Mouse (Mus musculus) stomach, postnatal 0 days (tissue): ENCODE data around the gene Cask. TPM values are rescaled to one million over a fixed set of nuclear protein-coding genes. Genes with fewer than 3 reads are reported as not detected.

Experiments used
- ATAC-seq: fragments of 200-750 bp; cut with Nextera tagmentation; 2 replicates; pipeline ENCODE4 v1.8.0; 2017; ENCODE audit not compliant: low FRiP score, low TSS enrichment
- DNase-seq: peaks from one replicate; pipeline ENCODE4 v3.0.0-alpha.2; 2016; ENCODE audit warnings: low spot score
- H3K27ac ChIP-seq: fragments of 300-500 bp; sonication (generic); replicated peaks from 2 replicates; pipeline ENCODE4 v1.5.1; 2014; ENCODE audit warnings: mild to moderate bottlenecking, control low read depth
- H3K27me3 ChIP-seq: fragments of 300-500 bp; sonication (generic); 2 replicates; pipeline ENCODE4 v1.6.1; 2014; ENCODE audit warnings: low read length; ENCODE audit not compliant: control insufficient read depth, insufficient read depth
- H3K36me3 ChIP-seq: fragments of 300-500 bp; sonication (generic); 2 replicates; pipeline ENCODE4 v1.6.1; 2014; ENCODE audit warnings: low read length, mixed read lengths; ENCODE audit not compliant: control insufficient read depth, insufficient read depth
- H3K4me1 ChIP-seq: fragments of 300-500 bp; sonication (generic); replicated peaks from 2 replicates; pipeline ENCODE4 v1.6.1; 2014; ENCODE audit warnings: antibody characterized with exemption; ENCODE audit not compliant: control insufficient read depth, insufficient read depth
- H3K4me2 ChIP-seq: fragments of 300-500 bp; sonication (generic); replicated peaks from 2 replicates; pipeline ENCODE4 v1.6.1; 2014; ENCODE audit warnings: low read depth, mild to moderate bottlenecking, control low read depth, moderate library complexity
- H3K4me3 ChIP-seq: fragments of 300-500 bp; sonication (generic); 2 replicates; pipeline ENCODE4 v1.5.1; 2014; ENCODE audit warnings: low read depth, low read length, control low read depth
- H3K9ac ChIP-seq: fragments of 300-500 bp; sonication (generic); 2 replicates; pipeline ENCODE4 v1.6.1; 2014; ENCODE audit warnings: mild to moderate bottlenecking, low read length, control low read depth, mixed read lengths
- H3K9me3 ChIP-seq: fragments of 300-500 bp; sonication (generic); 2 replicates; pipeline ENCODE4 v1.6.1; 2016; ENCODE audit warnings: low read length; ENCODE audit not compliant: control insufficient read depth
- CTCF ChIP-seq: IDR thresholded peaks from 2 replicates; pipeline ENCODE4 v1.5.1; 2016; ENCODE audit warnings: antibody characterized with exemption, low read depth, mild to moderate bottlenecking, moderate library complexity
- EP300 ChIP-seq: optimal IDR thresholded peaks from 2 replicates; pipeline ENCODE3; 2016; ENCODE audit warnings: antibody characterized with exemption
- WGBS: fragments of 180-500 bp; shearing (Covaris S2); extraction: QIAGEN DNeasy Blood & Tissue Kit; methylation state at CpG from one replicate; pipeline ENCODE4 v1.1.7; 2014; 5-methylcytosine and 5-hydroxymethylcytosine counted together
- polyA plus RNA-seq: library from polyadenylated mRNA; unstranded; fragments of >200 nt; fragmentation: Nextera tagmentation; extraction: Ambion mirVana; gene quantifications from 2 replicates; pipeline ENCODE4 v1.2.1, GENCODE M21; 2015

The Cask gene
- polyA plus RNA-seq, 1 experiment from 2014 or later = 9.3 TPM

- Histone ChIP-seq H3K27me3 (no peaks in the 10 kb centered on the region), H3K36me3 (no peaks in the 10 kb centered on the region), H3K9ac (no peak overlapping the region), H3K4me2 (no peak overlapping the region), H3K4me3 (no peak overlapping the region), H3K4me1 (no peaks in the 10 kb centered on the region), H3K27ac (no peak overlapping the region), H3K9me3 (no peaks in the 10 kb centered on the region)
- 95% methylated on average over 3 of the region's 3 CpGs for WGBS
- ATAC-seq = no peak
- TF ChIP-seq CTCF = no peak
- TF ChIP-seq EP300 = no peak
- no peak for DNase-seq
These were observed 169.4 kb downstream of the Cask start for GRCm38 (mm10) chrX:13681748-13682147.

GRCm38 (mm10) chrX:13673001-13673400 lies 178.2 kb downstream of the Cask start:
- DNase-seq (no peak), ATAC-seq (no peak)
- no peak overlapping the region for H3K4me2 ChIP-seq
- no peak overlapping the region for H3K4me3 ChIP-seq
- TF ChIP-seq CTCF (no peak), EP300 (no peak)
- 89% methylated on average over 3 of the region's 3 CpGs for WGBS
- no peaks in the 10 kb centered on the region for H3K9me3 ChIP-seq
- no peak overlapping the region for H3K27ac ChIP-seq
- H3K27me3 ChIP-seq = no peaks in the 10 kb centered on the region
- H3K9ac ChIP-seq = no peak overlapping the region
- H3K4me1 ChIP-seq = no peaks in the 10 kb centered on the region
- H3K36me3 ChIP-seq = no peaks in the 10 kb centered on the region

- H3K9me3 ChIP-seq = no peaks in the 10 kb centered on the region
- ATAC-seq (no peak), DNase-seq (no peak)
- no peak for TF ChIP-seq EP300
- TF ChIP-seq CTCF = no peak
- no peaks in the 10 kb centered on the region for H3K36me3 ChIP-seq
- H3K27me3 ChIP-seq = no peaks in the 10 kb centered on the region
- 70% methylated on average over 3 of the region's 3 CpGs for WGBS
- H3K4me2 ChIP-seq = no peak overlapping the region
- no peak overlapping the region for H3K27ac ChIP-seq
- H3K4me3 ChIP-seq = no peak overlapping the region
- H3K4me1 ChIP-seq = no peaks in the 10 kb centered on the region
- no peak overlapping the region for H3K9ac ChIP-seq
These were observed 180.8 kb downstream of the Cask start for GRCm38 (mm10) chrX:13670342-13670741.

GRCm38 (mm10) chrX:13668867-13669266 lies 182.3 kb downstream of the Cask start:
- Histone ChIP-seq H3K9ac (no peak overlapping the region), H3K4me2 (no peak overlapping the region), H3K4me3 (no peak overlapping the region), H3K27ac (no peak overlapping the region), H3K36me3 (no peaks in the 10 kb centered on the region), H3K9me3 (no peaks in the 10 kb centered on the region), H3K27me3 (no peaks in the 10 kb centered on the region), H3K4me1 (no peaks in the 10 kb centered on the region)
- WGBS = 85% methylated on average over 5 of the region's 5 CpGs
- DNase-seq (no peak), ATAC-seq (no peak)
- no peak for TF ChIP-seq CTCF
- TF ChIP-seq EP300 = no peak

GRCm38 (mm10) chrX:13661063-13661462 lies 190.1 kb downstream of the Cask start, which contains the start of gene Gpr82:
TSS of gene Gpr82 (plus strand) at chrX:13661363.
- no peak within 1 kb of the TSS for H3K9ac ChIP-seq
- H3K9me3 ChIP-seq = no peaks in the 10 kb centered on the region
- 95% methylated on average over 5 of the region's 5 CpGs for WGBS
- ATAC-seq (no peak), DNase-seq (no peak)
- no peaks in the 10 kb centered on the region for H3K4me1 ChIP-seq
- no peak within 1 kb of the TSS for H3K27ac ChIP-seq
- H3K36me3 ChIP-seq = no peaks in the 10 kb centered on the region
- no peak within 1 kb of the TSS for H3K4me2 ChIP-seq
- no peak within 1 kb of the TSS for H3K4me3 ChIP-seq
- H3K27me3 ChIP-seq = no peaks in the 10 kb centered on the region
- TF ChIP-seq CTCF (no peak), EP300 (no peak)

GRCm38 (mm10) chrX:13659201-13659890 lies 191.8 kb downstream of the Cask start:
- Histone ChIP-seq H3K4me1 (no peaks in the 10 kb centered on the region), H3K9ac (no peak overlapping the region), H3K4me3 (no peak overlapping the region), H3K27ac (no peak overlapping the region), H3K36me3 (no peaks in the 10 kb centered on the region), H3K9me3 (no peaks in the 10 kb centered on the region), H3K27me3 (no peaks in the 10 kb centered on the region), H3K4me2 (no peak overlapping the region)
- WGBS = 74% methylated on average over 4 of the region's 4 CpGs
- no peak for DNase-seq
- ATAC-seq = no peak
- no peak for TF ChIP-seq EP300
- no peak for TF ChIP-seq CTCF
